Mouse (Mus musculus) kidney, postnatal 0 days (tissue): ENCODE data around the gene Speg. TPM values are rescaled to one million over a fixed set of nuclear protein-coding genes. Genes with fewer than 3 reads are reported as not detected.

Experiments used
- ATAC-seq: fragments of 200-750 bp; cut with Nextera tagmentation; replicated peaks from 2 replicates; pipeline ENCODE4 v1.8.0; 2017; ENCODE audit warnings: low read depth, moderate number of reproducible peaks, moderate TSS enrichment, moderate library complexity; ENCODE audit not compliant: low FRiP score
- DNase-seq: peaks from one replicate; pipeline ENCODE4 v3.0.0-alpha.2; 2016; ENCODE audit warnings: low spot score
- H3K27ac ChIP-seq: fragments of 300-500 bp; sonication (generic); 2 replicates; pipeline ENCODE4 v1.5.1; 2014; ENCODE audit warnings: mild to moderate bottlenecking
- H3K27me3 ChIP-seq: fragments of 300-500 bp; sonication (generic); 2 replicates; pipeline ENCODE4 v1.6.1; 2014; ENCODE audit warnings: low read length, mixed read lengths; ENCODE audit not compliant: insufficient read depth
- H3K36me3 ChIP-seq: fragments of 300-500 bp; sonication (generic); 2 replicates; pipeline ENCODE4 v1.6.1; 2014; ENCODE audit warnings: low read length, mixed read lengths; ENCODE audit not compliant: insufficient read depth
- H3K4me1 ChIP-seq: fragments of 300-500 bp; sonication (generic); replicated peaks from 2 replicates; pipeline ENCODE4 v1.6.1; 2014; ENCODE audit warnings: antibody characterized with exemption, low read length, mixed read lengths; ENCODE audit not compliant: insufficient read depth
- H3K4me2 ChIP-seq: fragments of 300-500 bp; sonication (generic); 2 replicates; pipeline ENCODE4 v1.6.1; 2014; ENCODE audit warnings: mild to moderate bottlenecking, low read length, moderate library complexity, mixed read lengths
- H3K4me3 ChIP-seq: fragments of 300-500 bp; sonication (generic); replicated peaks from 2 replicates; pipeline ENCODE4 v1.5.1; 2014; ENCODE audit warnings: low read depth, low read length
- H3K9ac ChIP-seq: fragments of 300-500 bp; sonication (generic); 2 replicates; pipeline ENCODE4 v1.6.1; 2014; ENCODE audit warnings: low read depth, low read length
- H3K9me3 ChIP-seq: fragments of 300-500 bp; sonication (generic); replicated peaks from 2 replicates; pipeline ENCODE4 v1.6.1; 2016; ENCODE audit warnings: low read length, inconsistent platforms, mixed read lengths
- CTCF ChIP-seq: IDR thresholded peaks from 2 replicates; pipeline ENCODE4 v1.5.1; 2016; ENCODE audit warnings: antibody characterized with exemption, low read depth, mild to moderate bottlenecking, moderate library complexity
- WGBS: fragments of 180-500 bp; shearing (Covaris S2); extraction: QIAGEN DNeasy Blood & Tissue Kit; methylation state at CpG from one replicate; pipeline ENCODE4 v1.1.7; 2014; 5-methylcytosine and 5-hydroxymethylcytosine counted together
- polyA plus RNA-seq: library from polyadenylated mRNA; unstranded; fragments of >200 nt; fragmentation: Nextera tagmentation; extraction: Ambion mirVana; gene quantifications from 2 replicates; pipeline ENCODE4 v1.2.1, GENCODE M21; 2015

Speg gene
- polyA plus RNA-seq, 1 experiment from 2014 or later: 40.1 TPM

GRCm38 (mm10) chr1:75458789-75459684 lies 83.9 kb downstream of the Speg start:
- Histone ChIP-seq H3K9me3 (no peaks in the 10 kb centered on the region), H3K27ac (peak overlapping the region; percentile 85), H3K36me3 (no peaks in the 10 kb centered on the region), H3K4me1 (peaks cover 19% of the 10 kb centered on the region), H3K4me3 (peak overlapping the region; percentile 29), H3K27me3 (no peaks in the 10 kb centered on the region), H3K4me2 (peak overlapping the region; percentile 55), H3K9ac (peak overlapping the region; percentile 44)
- 9% methylated on average over 23 of the region's 23 CpGs for WGBS
- ATAC-seq: peak; percentile 50; the same call in 1 of the 2 replicates
- peak; percentile 74 for DNase-seq
- no peak for TF ChIP-seq CTCF

GRCm38 (mm10) chr1:75460297-75460696 lies 85.2 kb downstream of the Speg start:
- WGBS: 59% methylated on average over 7 of the region's 7 CpGs
- H3K4me1 ChIP-seq: peaks cover 19% of the 10 kb centered on the region
- H3K4me3 ChIP-seq: no peak overlapping the region
- H3K9ac ChIP-seq: no peak overlapping the region
- H3K27me3 ChIP-seq: no peaks in the 10 kb centered on the region
- H3K4me2 ChIP-seq: no peak overlapping the region
- H3K36me3 ChIP-seq: no peaks in the 10 kb centered on the region
- no peak overlapping the region for H3K27ac ChIP-seq
- no peak for TF ChIP-seq CTCF
- DNase-seq: no peak
- no peaks in the 10 kb centered on the region for H3K9me3 ChIP-seq
- no peak for ATAC-seq

- no peak for TF ChIP-seq CTCF
- Histone ChIP-seq H3K4me1 (peaks cover 8% of the 10 kb centered on the region), H3K9ac (no peak overlapping the region), H3K36me3 (no peaks in the 10 kb centered on the region), H3K4me2 (no peak overlapping the region), H3K9me3 (no peaks in the 10 kb centered on the region), H3K27ac (no peak overlapping the region), H3K4me3 (no peak overlapping the region), H3K27me3 (no peaks in the 10 kb centered on the region)
- WGBS: 27% methylated on average over 1 of the region's 1 CpGs
- no peak for ATAC-seq
- no peak for DNase-seq
Measured at GRCm38 (mm10) chr1:75462636-75463035, 87.5 kb downstream of the Speg start.

GRCm38 (mm10) chr1:75463652-75464204 lies 88.6 kb downstream of the Speg start:
- Histone ChIP-seq H3K36me3 (no peaks in the 10 kb centered on the region), H3K9me3 (no peaks in the 10 kb centered on the region), H3K9ac (no peak overlapping the region), H3K4me2 (no peak overlapping the region), H3K27me3 (no peaks in the 10 kb centered on the region), H3K4me3 (no peak overlapping the region), H3K4me1 (no peaks in the 10 kb centered on the region; the same call in 1 of the 2 replicates), H3K27ac (no peak overlapping the region)
- TF ChIP-seq CTCF: no peak
- 71% methylated on average over 5 of the region's 5 CpGs for WGBS
- ATAC-seq: no peak
- DNase-seq: no peak

- Histone ChIP-seq H3K36me3 (no peaks in the 10 kb centered on the region), H3K9ac (no peak overlapping the region), H3K27ac (no peak overlapping the region), H3K4me1 (no peaks in the 10 kb centered on the region), H3K4me2 (no peak overlapping the region), H3K9me3 (no peaks in the 10 kb centered on the region), H3K4me3 (no peak overlapping the region), H3K27me3 (0 out of 2 replicates have a peak, but pooled peaks cover 5% of the 10 kb centered on the region)
- TF ChIP-seq CTCF: peak; percentile 94
- 7% methylated on average over 14 of the region's 14 CpGs for WGBS
- peak; percentile 93 for DNase-seq
- ATAC-seq: peak; percentile 77
Measured at GRCm38 (mm10) chr1:75467215-75467927, 92.3 kb downstream of the Speg start.

GRCm38 (mm10) chr1:75469287-75469825 lies 94.3 kb downstream of the Speg start:
- DNase-seq (no peak), ATAC-seq (no peak)
- Histone ChIP-seq H3K4me3 (no peak overlapping the region), H3K36me3 (0 out of 2 replicates have a peak, but pooled peaks cover 3% of the 10 kb centered on the region), H3K27ac (no peak overlapping the region), H3K9ac (no peak overlapping the region), H3K4me2 (no peak overlapping the region), H3K27me3 (0 out of 2 replicates have a peak, but pooled peaks cover 5% of the 10 kb centered on the region), H3K9me3 (no peaks in the 10 kb centered on the region), H3K4me1 (no peaks in the 10 kb centered on the region)
- TF ChIP-seq CTCF: no peak
- WGBS: 81% methylated on average over 17 of the region's 17 CpGs
